In the genomic region with DNA sequence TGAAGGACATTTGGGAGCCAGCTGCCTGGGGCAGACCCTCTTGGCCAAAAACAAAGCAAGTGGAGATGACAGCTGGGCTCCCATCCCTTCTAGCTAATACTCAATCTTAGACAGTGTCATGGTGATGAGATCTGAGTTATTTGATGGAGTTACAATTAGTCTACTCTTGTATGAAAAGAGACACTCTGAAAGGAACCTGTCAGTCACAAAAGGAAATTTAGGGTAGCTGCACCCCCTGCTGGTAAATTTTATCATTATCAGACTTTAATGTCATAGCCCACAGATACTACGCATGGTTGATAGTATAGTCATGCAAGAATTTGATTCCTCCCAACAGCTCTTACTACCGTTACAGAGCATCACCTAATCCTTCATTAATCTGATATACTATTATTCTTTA, we compare ENCODE assay signal across 8 mouse cellular contexts.
DNase-seq lines count a peak whose midpoint lies in the region; ATAC-seq and TF ChIP-seq lines count a peak whose summit lies in the region.
"Had no signal": no experiment of that assay in that cellular context is flagged by ENCODE, and none has a peak within 500 bp of the region (broad histone marks: within the 10 kb centered on the region; RNA-seq: fewer than 3 reads in every experiment).

No protein-coding gene starts in this region.

- DNase-seq in urinary bladder, postnatal 25 days (ENCODE audit: low spot score): peak; percentile 6
- DNase-seq in urinary bladder, postnatal 36 days (ENCODE audit: low spot score in 2 of 2): no peak
- peak; percentile 56 for DNase-seq in forebrain, embryonic 14.5 days (ENCODE audit: low spot score)
- DNase-seq in left cerebral cortex, postnatal 25 days (ENCODE audit: low spot score in 2 of 2): peak; percentile 49 to 52
- no peak for DNase-seq in cerebellum, adult 9-11 months

- no peak overlapping the region for H3K27ac ChIP-seq in intestine, postnatal 0 days (ENCODE audit: low read depth, low read length)
- no peak overlapping the region for H3K27ac ChIP-seq in intestine, embryonic 15.5 days
- H3K27ac ChIP-seq in forebrain, embryonic 14.5 days (ENCODE audit: low read depth, low read length): no peak overlapping the region
- H3K27ac ChIP-seq: neural tube, embryonic 12.5 days had no signal

- ATAC-seq in intestine, postnatal 0 days: no peak
- ATAC-seq in intestine, embryonic 15.5 days: no peak
- ATAC-seq in forebrain, embryonic 14.5 days: peak; percentile 32; the same call in 1 of the 2 replicates

- no peaks in the 10 kb centered on the region for H3K4me1 ChIP-seq in intestine, postnatal 0 days (replicated peaks; ENCODE audit: control insufficient read depth, insufficient read depth, low read length)
- no peaks in the 10 kb centered on the region for H3K4me1 ChIP-seq in intestine, embryonic 15.5 days (replicated peaks)
- no peaks in the 10 kb centered on the region for H3K4me1 ChIP-seq in forebrain, embryonic 14.5 days (ENCODE audit: control insufficient read depth, insufficient read depth, low read length)
- H3K4me1 ChIP-seq: neural tube, embryonic 12.5 days had no signal

- intact Hi-C loops in left cerebral cortex, postnatal 25 days (cut with DNase I): loop anchor here (1.0 to 10.0 kb wide), 2 partner anchors 111 to 320 kb away; no protein-coding TSS in a partner anchor

- H3K36me3 ChIP-seq in intestine, postnatal 0 days (ENCODE audit: control insufficient read depth, insufficient read depth): no peaks in the 10 kb centered on the region
- H3K36me3 ChIP-seq in intestine, embryonic 15.5 days: no peaks in the 10 kb centered on the region
- H3K36me3 ChIP-seq in forebrain, embryonic 14.5 days (ENCODE audit: control insufficient read depth, insufficient read depth, low read length): no peaks in the 10 kb centered on the region
- H3K36me3 ChIP-seq: neural tube, embryonic 12.5 days had no signal

- H3K9me3 ChIP-seq in intestine, postnatal 0 days (ENCODE audit: control insufficient read depth): no peaks in the 10 kb centered on the region
- no peaks in the 10 kb centered on the region for H3K9me3 ChIP-seq in intestine, embryonic 15.5 days
- H3K9me3 ChIP-seq in forebrain, embryonic 14.5 days (replicated peaks; ENCODE audit: control insufficient read depth, low read length): no peaks in the 10 kb centered on the region
- H3K9me3 ChIP-seq: neural tube, embryonic 12.5 days had no signal

- 59% methylated on average over 2 of the region's 2 CpGs for WGBS in intestine, postnatal 0 days
- WGBS in intestine, embryonic 15.5 days: 68% methylated on average over 2 of the region's 2 CpGs
- WGBS in forebrain, embryonic 14.5 days: 78% methylated on average over 2 of the region's 2 CpGs

- no peak overlapping the region for H3K4me3 ChIP-seq in intestine, postnatal 0 days (ENCODE audit: low read depth, low read length)
- H3K4me3 ChIP-seq in intestine, embryonic 15.5 days (replicated peaks): no peak overlapping the region
- H3K4me3 ChIP-seq in forebrain, embryonic 14.5 days (ENCODE audit: low read depth, low read length): no peak overlapping the region
- H3K4me3 ChIP-seq: neural tube, embryonic 12.5 days had no signal

- H3K4me2 ChIP-seq in intestine, postnatal 0 days (replicated peaks; ENCODE audit: low read depth): no peak overlapping the region
- no peak overlapping the region for H3K4me2 ChIP-seq in intestine, embryonic 15.5 days (replicated peaks)
- no peak overlapping the region for H3K4me2 ChIP-seq in forebrain, embryonic 14.5 days (ENCODE audit: low read length)
- H3K4me2 ChIP-seq: neural tube, embryonic 12.5 days had no signal

- no peak overlapping the region for H3K9ac ChIP-seq in intestine, postnatal 0 days (ENCODE audit: low read depth, low read length)
- no peak overlapping the region for H3K9ac ChIP-seq in intestine, embryonic 15.5 days
- H3K9ac ChIP-seq in forebrain, embryonic 14.5 days (ENCODE audit: low read length): no peak overlapping the region
- H3K9ac ChIP-seq: neural tube, embryonic 12.5 days had no signal

- H3K27me3 ChIP-seq in intestine, postnatal 0 days (replicated peaks; ENCODE audit: control insufficient read depth, insufficient read depth, low read length): no peaks in the 10 kb centered on the region
- no peaks in the 10 kb centered on the region for H3K27me3 ChIP-seq in intestine, embryonic 15.5 days (replicated peaks)
- H3K27me3 ChIP-seq in forebrain, embryonic 14.5 days (replicated peaks; ENCODE audit: control insufficient read depth, insufficient read depth, low read length): no peaks in the 10 kb centered on the region
- H3K27me3 ChIP-seq: neural tube, embryonic 12.5 days had no signal

- TF ChIP-seq CTCF in intestine, postnatal 0 days (IDR thresholded peaks at IDR 0.05; ENCODE audit: low read depth): peak; percentile 68

Comparison
In these comparisons a context has a peak if more than half of its experiments do, and no peak if none do; other contexts are left out.
1. DNase-seq: peak in urinary bladder, postnatal 25 days (single experiment), forebrain, embryonic 14.5 days (single experiment) and left cerebral cortex, postnatal 25 days (2 of 2); none in urinary bladder, postnatal 36 days (0 of 2) and cerebellum, adult 9-11 months (single experiment).